Mouse (Mus musculus): Measurements from ENCODE around the gene Ryr3. TPM values are rescaled to one million over a fixed set of nuclear protein-coding genes. Genes with fewer than 3 reads are reported as not detected.

Ryr3 gene
- polyA plus RNA-seq, 1 experiment from 2014 or later, result 14.1 TPM

GRCm38 (mm10) chr2:112812637-112813402, 404.1 kb downstream of the Ryr3 start:
- H3K36me3 ChIP-seq (ENCODE audit: control insufficient read depth, insufficient read depth, low read length), result no peaks in the 10 kb centered on the region
- no peak overlapping the region for H3K4me3 ChIP-seq (ENCODE audit: low read depth, low read length)
- WGBS, result 70% methylated on average over 5 of the region's 5 CpGs
- ATAC-seq (ENCODE audit: low read depth), result peak; percentile 65
- no peaks in the 10 kb centered on the region for H3K4me1 ChIP-seq (ENCODE audit: control insufficient read depth, insufficient read depth, low read length)
- H3K27me3 ChIP-seq (ENCODE audit: control insufficient read depth, insufficient read depth, low read length), result no peaks in the 10 kb centered on the region
- no peak overlapping the region for H3K4me2 ChIP-seq (ENCODE audit: low read depth, low read length)
- H3K9me3 ChIP-seq (ENCODE audit: control insufficient read depth, low read length), result no peaks in the 10 kb centered on the region
- H3K27ac ChIP-seq (ENCODE audit: low read depth, low read length), result no peak overlapping the region
- H3K9ac ChIP-seq (replicated peaks; ENCODE audit: low read depth, low read length), result no peak overlapping the region

- H3K9me3 ChIP-seq (ENCODE audit: control insufficient read depth, low read length), result no peaks in the 10 kb centered on the region
- H3K4me3 ChIP-seq (ENCODE audit: low read depth, low read length), result no peak overlapping the region
- H3K4me2 ChIP-seq (ENCODE audit: low read depth, low read length), result no peak overlapping the region
- H3K4me1 ChIP-seq (ENCODE audit: control insufficient read depth, insufficient read depth, low read length), result no peaks in the 10 kb centered on the region
- no peaks in the 10 kb centered on the region for H3K27me3 ChIP-seq (ENCODE audit: control insufficient read depth, insufficient read depth, low read length)
- no peak overlapping the region for H3K27ac ChIP-seq (ENCODE audit: low read depth, low read length)
- no peaks in the 10 kb centered on the region for H3K36me3 ChIP-seq (ENCODE audit: control insufficient read depth, insufficient read depth, low read length)
- no peak for ATAC-seq (ENCODE audit: low read depth)
- no peak overlapping the region for H3K9ac ChIP-seq (replicated peaks; ENCODE audit: low read depth, low read length)
- WGBS, result 76% methylated on average over 2 of the region's 2 CpGs
These were observed 410.9 kb downstream of the Ryr3 start for GRCm38 (mm10) chr2:112806015-112806414.

- H3K9ac ChIP-seq (replicated peaks; ENCODE audit: low read depth, low read length), result no peak overlapping the region
- H3K4me2 ChIP-seq (ENCODE audit: low read depth, low read length), result no peak overlapping the region
- H3K27me3 ChIP-seq (ENCODE audit: control insufficient read depth, insufficient read depth, low read length), result no peaks in the 10 kb centered on the region
- peak; percentile 88 for ATAC-seq (ENCODE audit: low read depth)
- no peaks in the 10 kb centered on the region for H3K4me1 ChIP-seq (ENCODE audit: control insufficient read depth, insufficient read depth, low read length)
- no peaks in the 10 kb centered on the region for H3K9me3 ChIP-seq (ENCODE audit: control insufficient read depth, low read length)
- H3K36me3 ChIP-seq (ENCODE audit: control insufficient read depth, insufficient read depth, low read length), result no peaks in the 10 kb centered on the region
- H3K27ac ChIP-seq (ENCODE audit: low read depth, low read length), result no peak overlapping the region
- H3K4me3 ChIP-seq (ENCODE audit: low read depth, low read length), result no peak overlapping the region
- 14% methylated on average over 8 of the region's 8 CpGs for WGBS
These were observed 416.9 kb downstream of the Ryr3 start for GRCm38 (mm10) chr2:112799995-112800353.

GRCm38 (mm10) chr2:112799351-112799994, 417.4 kb downstream of the Ryr3 start:
- H3K4me1 ChIP-seq (ENCODE audit: control insufficient read depth, insufficient read depth, low read length), result no peaks in the 10 kb centered on the region
- ATAC-seq (ENCODE audit: low read depth), result peak; percentile 35; the same call in 1 of the 2 replicates
- H3K27ac ChIP-seq (ENCODE audit: low read depth, low read length), result no peak overlapping the region
- WGBS, result 83% methylated on average over 7 of the region's 7 CpGs
- no peak overlapping the region for H3K4me2 ChIP-seq (ENCODE audit: low read depth, low read length)
- H3K27me3 ChIP-seq (ENCODE audit: control insufficient read depth, insufficient read depth, low read length), result no peaks in the 10 kb centered on the region
- no peaks in the 10 kb centered on the region for H3K9me3 ChIP-seq (ENCODE audit: control insufficient read depth, low read length)
- no peak overlapping the region for H3K4me3 ChIP-seq (ENCODE audit: low read depth, low read length)
- H3K9ac ChIP-seq (replicated peaks; ENCODE audit: low read depth, low read length), result no peak overlapping the region
- H3K36me3 ChIP-seq (ENCODE audit: control insufficient read depth, insufficient read depth, low read length), result no peaks in the 10 kb centered on the region

- Histone ChIP-seq H3K27ac (ENCODE audit: low read depth, low read length) (no peak overlapping the region), H3K4me2 (ENCODE audit: low read depth, low read length) (no peak overlapping the region), H3K9ac (replicated peaks; ENCODE audit: low read depth, low read length) (no peak overlapping the region), H3K27me3 (ENCODE audit: control insufficient read depth, insufficient read depth, low read length) (no peaks in the 10 kb centered on the region), H3K4me3 (ENCODE audit: low read depth, low read length) (no peak overlapping the region), H3K9me3 (ENCODE audit: control insufficient read depth, low read length) (no peaks in the 10 kb centered on the region), H3K4me1 (ENCODE audit: control insufficient read depth, insufficient read depth, low read length) (no peaks in the 10 kb centered on the region), H3K36me3 (ENCODE audit: control insufficient read depth, insufficient read depth, low read length) (no peaks in the 10 kb centered on the region)
- 61% methylated on average over 2 of the region's 2 CpGs for WGBS
- ATAC-seq (ENCODE audit: low read depth), result no peak
These were observed 435.3 kb downstream of the Ryr3 start for GRCm38 (mm10) chr2:112781631-112782030.

GRCm38 (mm10) chr2:112774762-112775161, 442.1 kb downstream of the Ryr3 start:
- no peaks in the 10 kb centered on the region for H3K4me1 ChIP-seq (ENCODE audit: control insufficient read depth, insufficient read depth, low read length)
- H3K27me3 ChIP-seq (ENCODE audit: control insufficient read depth, insufficient read depth, low read length), result no peaks in the 10 kb centered on the region
- 34% methylated on average over 6 of the region's 6 CpGs for WGBS
- ATAC-seq (ENCODE audit: low read depth), result no peak
- H3K9ac ChIP-seq (replicated peaks; ENCODE audit: low read depth, low read length), result no peak overlapping the region
- no peak overlapping the region for H3K4me2 ChIP-seq (ENCODE audit: low read depth, low read length)
- no peaks in the 10 kb centered on the region for H3K9me3 ChIP-seq (ENCODE audit: control insufficient read depth, low read length)
- no peak overlapping the region for H3K27ac ChIP-seq (ENCODE audit: low read depth, low read length)
- H3K4me3 ChIP-seq (ENCODE audit: low read depth, low read length), result no peak overlapping the region
- no peaks in the 10 kb centered on the region for H3K36me3 ChIP-seq (ENCODE audit: control insufficient read depth, insufficient read depth, low read length)

- no peak overlapping the region for H3K9ac ChIP-seq (replicated peaks; ENCODE audit: low read depth, low read length)
- no peak overlapping the region for H3K4me2 ChIP-seq (ENCODE audit: low read depth, low read length)
- peak; percentile 60; the same call in 1 of the 2 replicates for ATAC-seq (ENCODE audit: low read depth)
- no peaks in the 10 kb centered on the region for H3K36me3 ChIP-seq (ENCODE audit: control insufficient read depth, insufficient read depth, low read length)
- no peak overlapping the region for H3K27ac ChIP-seq (ENCODE audit: low read depth, low read length)
- no peak overlapping the region for H3K4me3 ChIP-seq (ENCODE audit: low read depth, low read length)
- 60% methylated on average over 5 of the region's 5 CpGs for WGBS
- H3K27me3 ChIP-seq (ENCODE audit: control insufficient read depth, insufficient read depth, low read length), result no peaks in the 10 kb centered on the region
- no peaks in the 10 kb centered on the region for H3K9me3 ChIP-seq (ENCODE audit: control insufficient read depth, low read length)
- no peaks in the 10 kb centered on the region for H3K4me1 ChIP-seq (ENCODE audit: control insufficient read depth, insufficient read depth, low read length)
These were observed 449.2 kb downstream of the Ryr3 start for GRCm38 (mm10) chr2:112767665-112768064.

GRCm38 (mm10) chr2:112765046-112765445, 451.9 kb downstream of the Ryr3 start:
- Histone ChIP-seq H3K27me3 (ENCODE audit: control insufficient read depth, insufficient read depth, low read length) (no peaks in the 10 kb centered on the region), H3K9me3 (ENCODE audit: control insufficient read depth, low read length) (no peaks in the 10 kb centered on the region), H3K27ac (ENCODE audit: low read depth, low read length) (no peak overlapping the region), H3K4me2 (ENCODE audit: low read depth, low read length) (no peak overlapping the region), H3K4me1 (ENCODE audit: control insufficient read depth, insufficient read depth, low read length) (no peaks in the 10 kb centered on the region), H3K9ac (replicated peaks; ENCODE audit: low read depth, low read length) (no peak overlapping the region), H3K36me3 (ENCODE audit: control insufficient read depth, insufficient read depth, low read length) (no peaks in the 10 kb centered on the region), H3K4me3 (ENCODE audit: low read depth, low read length) (no peak overlapping the region)
- no peak for ATAC-seq (ENCODE audit: low read depth)
- WGBS, result 66% methylated on average over 5 of the region's 5 CpGs

- Histone ChIP-seq H3K4me2 (ENCODE audit: low read depth, low read length) (no peak overlapping the region), H3K9me3 (ENCODE audit: control insufficient read depth, low read length) (no peaks in the 10 kb centered on the region), H3K9ac (replicated peaks; ENCODE audit: low read depth, low read length) (no peak overlapping the region), H3K4me1 (ENCODE audit: control insufficient read depth, insufficient read depth, low read length) (no peaks in the 10 kb centered on the region), H3K4me3 (ENCODE audit: low read depth, low read length) (no peak overlapping the region), H3K27me3 (ENCODE audit: control insufficient read depth, insufficient read depth, low read length) (no peaks in the 10 kb centered on the region), H3K36me3 (ENCODE audit: control insufficient read depth, insufficient read depth, low read length) (no peaks in the 10 kb centered on the region), H3K27ac (ENCODE audit: low read depth, low read length) (no peak overlapping the region)
- WGBS, result 79% methylated on average over 5 of the region's 5 CpGs
- no peak for ATAC-seq (ENCODE audit: low read depth)
These were observed 452.6 kb downstream of the Ryr3 start for GRCm38 (mm10) chr2:112764274-112764673.
